Mouse (Mus musculus): Measurements from ENCODE around the gene Nectin2.

DNA sequence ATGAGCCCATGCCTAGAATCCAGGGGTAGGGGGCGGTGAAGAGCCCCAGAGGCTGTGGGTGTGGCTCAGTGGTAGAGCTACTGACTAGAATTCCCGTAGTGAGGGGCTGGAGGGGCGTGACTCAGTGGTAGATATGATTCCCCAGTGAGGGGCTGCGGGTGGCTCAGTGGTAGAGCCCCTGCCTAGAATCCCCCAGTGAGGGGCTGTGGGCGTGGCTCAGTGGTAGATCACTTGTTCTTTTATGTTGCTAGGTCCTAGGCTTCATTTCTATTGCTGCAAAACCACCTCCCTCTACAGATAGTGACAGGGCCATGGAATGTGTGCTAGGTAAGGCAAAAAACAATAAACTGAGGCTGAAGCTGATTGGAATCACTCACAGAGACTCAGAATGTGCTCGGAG, 54.4 kb downstream of the Nectin2 start:
- no peak for TF ChIP-seq EP300 (IDR thresholded peaks at IDR 0.05; ENCODE audit: insufficient read depth, low read depth, low read length)
- no peak for TF ChIP-seq POLR2A (IDR thresholded peaks at IDR 0.05; ENCODE audit: insufficient read depth, low read depth, low read length)
